Mouse (Mus musculus): ENCODE results near the gene Gm17428.

The Gm17428 gene

GRCm38 (mm10) chr14:55014991-55015766, 38.4 kb downstream of the Gm17428 start, which contains the start of gene Ngdn:
Gene Ngdn, plus strand, starts transcription at chr14:55015454.
- whole genome bisulfite sequencing = under 1% methylated on average over 36 of the region's 36 CpGs

DNA sequence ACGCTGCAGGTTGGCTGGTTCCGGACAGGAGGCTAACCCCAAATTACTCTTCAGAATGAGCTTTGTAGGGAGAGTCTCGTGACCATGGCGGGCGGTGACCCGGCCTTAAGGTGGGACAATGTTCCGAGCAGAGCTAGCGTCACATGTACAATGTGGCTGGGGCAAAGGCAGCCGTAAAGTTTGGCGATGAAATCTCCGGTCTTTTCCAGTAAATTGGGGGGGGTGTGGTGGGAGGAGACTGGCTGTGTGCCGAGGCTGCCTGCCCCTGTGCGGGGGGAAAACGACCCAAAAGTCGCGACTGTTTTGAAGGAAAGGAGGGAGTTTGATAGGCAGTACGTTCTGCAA, 39.0 kb downstream of the Gm17428 start:
- WGBS = under 1% methylated on average over 17 of the region's 17 CpGs

DNA sequence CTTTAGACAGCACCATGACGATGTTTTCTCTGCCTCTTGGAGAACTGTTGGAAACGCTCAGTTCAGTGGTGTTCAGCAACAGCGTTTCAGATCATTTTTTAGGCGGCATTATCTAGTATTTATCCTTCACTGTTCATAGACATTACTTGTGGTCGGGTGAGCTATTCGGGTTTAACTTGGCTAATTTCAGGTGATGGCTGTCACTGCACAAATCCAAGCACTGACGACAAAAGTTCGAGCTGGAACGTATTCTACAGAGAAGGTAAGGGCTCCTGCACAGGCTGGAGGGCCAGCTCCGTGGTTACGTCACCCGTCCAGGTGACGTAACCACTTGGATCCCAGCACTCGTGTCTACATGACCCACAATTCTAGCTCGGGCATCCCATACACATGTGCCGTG, 40.1 kb downstream of the Gm17428 start:
- 87% methylated on average over 16 of the region's 16 CpGs for WGBS

- WGBS = 72% methylated on average over 9 of the region's 9 CpGs
Observed at GRCm38 (mm10) chr14:55020394-55020793, 43.7 kb downstream of the Gm17428 start.

GRCm38 (mm10) chr14:55023011-55023410, 46.3 kb downstream of the Gm17428 start:
- WGBS = 88% methylated on average over 15 of the region's 15 CpGs

- 52% methylated on average over 7 of the region's 7 CpGs for WGBS
Observed at GRCm38 (mm10) chr14:55024236-55024635, 47.5 kb downstream of the Gm17428 start.

DNA sequence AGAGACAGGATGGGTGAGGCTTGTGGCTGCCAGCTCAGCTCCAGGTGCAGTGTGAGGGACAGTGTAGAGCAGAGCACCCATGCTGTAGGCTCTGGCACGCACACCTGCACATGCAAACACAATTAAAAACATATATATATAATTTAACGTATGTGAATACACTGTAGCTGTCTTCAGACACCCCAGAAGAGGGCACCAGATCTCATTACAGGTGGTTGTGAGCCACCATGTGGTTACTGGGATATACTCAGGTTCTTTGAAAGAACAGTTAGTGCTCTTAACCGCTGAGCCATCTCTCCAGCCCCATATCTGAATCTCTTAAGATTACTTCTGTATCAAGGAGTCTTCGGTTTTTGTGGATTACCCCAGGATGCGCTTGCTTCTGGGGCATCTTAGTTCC, 48.8 kb downstream of the Gm17428 start:
- 81% methylated on average over 5 of the region's 5 CpGs for WGBS
